Mouse (Mus musculus) myocyte (in vitro differentiated cells): ENCODE measurements around the gene Methig1.

Experiments
- MYOG ChIP-seq, 3 experiments: IDR thresholded peaks; one replicate each; pipeline ENCODE4 v1.6.1; 2011; ENCODE audit warnings: control low read depth in 2 of 3, low read depth in 2 of 3, mild to moderate bottlenecking in 2 of 3; ENCODE audit not compliant: insufficient read length in 2 of 3, control insufficient read depth in 1 of 3, insufficient read depth in 1 of 3
- POLR2AphosphoS2 ChIP-seq: IDR thresholded peaks from one replicate; pipeline ENCODE4 v1.6.1; 2011; ENCODE audit warnings: low read depth, control low read depth; ENCODE audit not compliant: insufficient read length
- TCF3 ChIP-seq: IDR thresholded peaks from one replicate; pipeline ENCODE4 v1.6.1; 2011; ENCODE audit warnings: low read depth, control low read depth; ENCODE audit not compliant: insufficient read length

DNA sequence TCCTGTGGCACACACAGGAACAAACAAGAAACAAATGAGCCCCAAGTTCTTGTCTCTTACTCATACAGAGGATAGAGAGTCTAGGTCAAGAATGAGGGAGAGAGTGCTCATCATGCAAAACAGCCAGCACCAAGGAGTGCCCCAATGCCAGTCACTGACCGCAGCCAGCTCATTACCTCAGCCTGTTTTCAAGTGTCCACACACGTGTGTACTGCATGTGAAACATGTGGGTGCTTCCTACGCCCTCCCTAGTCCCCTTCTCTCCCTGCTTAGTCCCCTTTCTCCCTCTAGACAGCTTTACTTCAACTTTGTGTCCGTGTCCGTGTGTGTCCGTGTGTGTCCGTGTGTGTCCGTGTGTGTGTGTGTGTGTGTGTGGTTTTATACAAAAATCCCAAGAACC is 26.7 kb downstream of the Methig1 start:
- TF ChIP-seq POLR2AphosphoS2 (no peak), MYOG (IDR thresholded peaks at IDR 0.05; ENCODE audit: control insufficient read depth in 1 of 3, insufficient read depth in 1 of 3, insufficient read length in 2 of 3, low read depth in 2 of 3) (no peak), TCF3 (no peak)
